Mouse (Mus musculus) brain, embryonic 18.5 days (tissue): ENCODE results near the gene Polr3gl.

Experiments used
- DNase-seq: peaks from one replicate; pipeline ENCODE4 v3.0.0-alpha.2; 2012; ENCODE audit warnings: low read depth, low spot score

Polr3gl gene

DNA sequence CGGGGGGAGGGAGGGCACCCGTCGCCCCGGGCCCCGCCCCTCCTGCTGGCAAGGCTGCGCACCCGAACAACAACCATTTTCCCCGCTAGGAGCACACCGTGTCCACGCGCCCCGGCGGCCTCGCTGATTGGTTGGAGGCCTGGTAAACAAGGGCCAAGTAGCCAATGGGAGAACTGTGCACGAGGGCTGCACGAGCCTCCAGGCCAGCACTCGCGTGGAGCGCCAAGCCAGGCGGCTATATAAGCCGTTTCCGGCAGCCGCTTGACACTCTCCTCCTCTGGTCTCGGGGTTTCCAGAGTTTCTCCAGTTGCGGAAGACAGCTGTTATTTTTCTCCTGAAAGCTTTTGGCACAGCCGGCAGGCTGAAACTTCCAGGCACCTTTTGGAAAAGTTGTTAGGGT lies 36.3 kb downstream of the Polr3gl start, which contains the start of gene Txnip:
Gene Txnip, plus strand, starts transcription at position 264 of the 400 bp plus-strand sequence.
- DNase-seq = peak; percentile 94

DNA sequence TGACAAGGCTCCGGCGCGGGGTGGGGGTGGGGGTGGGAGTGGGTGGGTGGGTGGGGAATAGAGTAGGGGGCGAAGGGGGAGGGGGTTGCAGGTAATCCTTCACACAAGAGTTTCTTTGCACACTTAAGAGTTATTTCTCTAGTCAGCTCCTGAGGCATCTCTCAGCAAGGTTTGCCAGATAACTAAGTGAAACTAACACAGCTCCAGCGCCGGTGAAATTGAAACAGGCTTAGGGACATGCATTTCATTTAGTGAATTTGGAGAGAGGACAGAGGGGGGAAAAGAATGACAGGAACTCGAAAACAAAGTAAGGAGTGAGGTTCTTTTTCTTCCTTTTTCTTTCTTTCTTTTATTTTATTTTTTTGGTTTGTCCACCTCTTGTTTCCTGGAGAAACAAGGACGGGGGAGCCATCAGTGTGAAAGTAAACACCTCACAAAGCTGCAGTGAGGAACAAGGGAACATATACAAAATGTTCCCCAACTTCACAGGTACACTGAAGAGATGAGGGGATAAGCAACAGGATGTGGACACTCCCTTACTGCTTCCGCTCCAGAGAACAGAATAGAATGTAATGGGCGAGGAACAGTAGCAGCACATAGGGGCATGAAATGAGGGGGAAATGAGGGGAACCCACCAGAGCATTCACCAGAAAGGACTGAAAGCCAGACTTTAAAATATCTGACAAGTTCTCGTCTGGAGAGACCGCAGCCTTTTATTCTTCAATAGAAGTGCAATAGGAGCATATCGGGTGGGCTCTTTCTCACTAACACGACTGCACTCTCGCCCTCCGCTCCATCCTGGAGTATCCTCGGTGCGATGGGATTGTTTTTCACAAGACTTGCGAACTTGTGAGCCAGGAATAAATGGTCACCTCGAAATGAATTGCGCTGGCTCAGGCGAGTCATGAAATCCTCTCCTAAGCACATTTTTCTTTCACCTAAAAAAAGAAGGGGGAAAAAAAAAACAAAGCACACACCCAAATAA lies 37.0 kb downstream of the Polr3gl start:
- no peak for DNase-seq

DNA sequence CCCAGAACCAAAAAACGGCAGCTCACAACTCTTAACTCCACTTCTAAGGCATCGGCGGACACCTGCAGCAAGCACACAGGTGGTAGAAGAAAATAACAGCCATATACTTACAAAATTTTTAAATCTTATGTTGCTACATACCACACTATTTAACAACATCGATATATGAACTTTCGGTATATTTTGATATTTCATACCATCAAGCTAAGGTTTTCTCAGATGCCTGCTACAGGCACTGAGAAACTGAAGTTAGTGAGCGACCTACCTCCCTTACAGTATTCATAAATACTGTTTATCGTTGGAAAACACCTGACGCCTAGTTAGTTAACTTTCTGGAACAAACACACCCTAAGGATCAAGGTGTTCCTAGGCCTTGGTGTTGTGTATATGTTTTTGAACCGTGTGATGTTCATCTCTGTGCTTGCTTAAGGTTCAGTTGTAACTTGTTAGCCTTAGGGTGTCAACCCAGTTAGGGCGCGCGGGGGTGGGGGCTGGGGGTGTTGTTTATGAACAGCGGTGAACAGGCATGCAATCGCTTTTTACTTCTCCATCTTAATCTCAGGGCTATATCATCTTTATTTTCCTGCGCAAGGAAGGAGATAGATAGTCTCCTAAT lies 37.9 kb downstream of the Polr3gl start:
- DNase-seq = no peak

DNA sequence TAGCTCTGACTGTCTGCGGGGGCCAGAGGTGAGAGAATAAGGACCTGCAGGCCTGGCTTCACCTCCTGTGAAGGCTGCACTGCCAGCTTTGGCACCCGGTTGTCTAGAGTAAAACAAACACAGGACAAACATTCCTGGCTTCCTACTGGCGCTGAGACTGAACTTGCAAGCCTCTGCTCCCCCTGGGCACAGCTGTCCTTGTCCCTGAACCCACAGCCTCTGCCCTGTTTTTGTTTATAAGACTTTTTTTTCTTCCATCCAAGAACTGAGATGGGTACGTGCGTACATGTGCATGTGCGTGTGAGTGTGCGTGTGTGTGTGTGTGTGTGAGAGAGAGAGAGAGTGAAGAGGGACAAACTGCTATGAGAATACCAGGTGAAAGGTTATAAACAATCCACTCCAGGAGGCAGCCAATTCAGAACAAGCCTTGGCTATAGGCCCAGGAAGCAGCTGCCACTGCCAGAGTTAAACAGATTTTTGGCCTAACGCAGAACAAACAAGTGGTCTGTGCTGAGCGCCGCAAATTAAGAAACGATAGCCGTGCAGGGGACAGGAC lies 38.9 kb downstream of the Polr3gl start:
- no peak for DNase-seq

DNA sequence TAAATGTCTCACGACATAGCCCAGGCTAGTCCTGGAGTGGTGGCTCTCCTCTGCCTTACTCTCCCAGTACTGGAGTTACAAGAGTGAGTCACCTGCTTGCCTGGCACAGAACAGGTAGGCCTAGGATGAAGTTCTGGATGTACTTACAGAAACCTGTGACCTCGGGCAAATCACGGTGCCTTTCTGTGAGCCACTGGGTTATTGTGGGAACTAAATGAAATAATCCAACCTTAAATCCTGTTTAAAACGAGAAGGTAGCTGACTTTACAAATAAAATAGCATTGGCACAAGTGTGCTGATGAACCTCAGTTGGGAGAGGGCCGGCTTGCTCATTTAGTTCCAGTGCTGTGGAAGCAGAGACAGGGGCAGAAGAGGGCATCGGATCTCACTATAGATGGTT lies 39.7 kb downstream of the Polr3gl start:
- no peak for DNase-seq

DNA sequence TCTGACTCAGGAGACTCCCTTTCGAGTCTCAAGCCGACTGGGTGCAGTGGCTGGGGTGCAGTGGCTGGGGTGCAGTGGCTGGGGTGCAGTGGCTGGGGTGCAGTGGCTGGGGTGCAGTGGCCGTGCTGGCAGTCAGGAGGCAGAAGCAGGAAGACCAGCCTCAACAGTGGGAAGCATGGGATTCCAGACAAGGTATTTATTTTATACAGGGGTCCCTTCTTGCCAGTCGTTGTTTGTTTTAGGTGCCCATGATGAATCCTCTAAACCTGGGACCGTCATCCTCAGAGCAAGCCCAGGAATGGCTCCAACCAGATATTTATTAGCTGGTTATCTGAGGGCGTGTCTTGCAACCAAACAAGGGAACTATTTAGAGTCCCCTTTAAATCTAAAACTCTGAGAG lies 40.4 kb downstream of the Polr3gl start:
- DNase-seq = no peak

DNA sequence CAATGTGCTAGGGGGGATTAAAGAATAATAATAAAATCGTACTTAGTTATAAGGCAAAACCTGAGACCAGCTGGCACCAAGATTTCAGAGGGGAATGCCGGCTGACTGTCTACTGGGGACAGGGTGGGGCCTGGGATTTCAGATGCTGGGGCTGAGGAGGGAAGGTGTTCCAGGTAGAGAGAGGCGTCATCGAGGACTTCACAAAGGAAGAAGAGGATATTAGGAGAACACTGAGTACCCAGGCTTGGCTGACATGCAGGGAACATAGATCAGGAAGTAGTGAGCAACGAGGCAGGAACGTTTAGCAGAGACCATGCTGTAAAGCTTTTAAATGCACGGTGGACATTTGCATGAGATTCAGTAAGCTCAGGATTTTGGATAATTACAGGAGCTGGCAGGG lies 42.1 kb downstream of the Polr3gl start:
- no peak for DNase-seq

DNA sequence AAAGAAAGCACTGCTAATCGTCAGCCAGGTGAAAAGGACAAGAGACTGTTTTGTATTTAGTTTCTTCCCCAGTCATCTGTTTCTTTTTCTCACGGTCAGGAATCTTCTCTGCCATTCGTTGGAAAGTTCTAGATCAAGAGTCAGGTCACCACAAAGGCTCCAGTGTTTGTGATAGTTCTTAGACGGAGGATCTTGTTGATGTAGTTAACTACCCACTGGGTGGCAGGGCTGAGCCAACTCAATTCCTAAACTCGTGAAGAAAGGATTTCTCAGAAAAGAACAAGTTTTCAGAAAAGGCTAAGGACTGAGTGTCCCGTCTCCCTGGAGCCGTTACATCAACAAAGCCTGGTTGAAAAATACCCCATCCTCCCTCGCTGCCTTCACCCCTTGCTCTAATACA lies 42.8 kb downstream of the Polr3gl start:
- DNase-seq = no peak

DNA sequence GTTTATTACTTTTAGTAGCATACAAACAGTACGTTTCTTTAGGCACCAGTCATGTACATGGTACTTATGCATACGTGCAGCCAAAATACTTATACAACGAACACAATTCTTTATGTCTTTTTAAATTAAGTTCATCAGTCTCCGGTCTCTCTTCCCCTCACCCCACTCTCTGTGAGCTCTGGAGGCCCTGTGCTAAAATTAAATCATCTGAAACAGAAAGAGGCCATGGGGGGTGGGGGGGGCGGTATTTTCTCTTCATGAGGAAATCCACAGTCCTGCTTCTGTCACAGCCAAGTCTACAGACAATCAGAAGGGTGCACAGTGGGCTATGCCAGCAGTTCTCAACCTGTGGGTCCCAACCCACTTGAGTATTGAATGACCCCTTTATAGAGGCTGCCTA lies 44.6 kb downstream of the Polr3gl start:
- no peak for DNase-seq

DNA sequence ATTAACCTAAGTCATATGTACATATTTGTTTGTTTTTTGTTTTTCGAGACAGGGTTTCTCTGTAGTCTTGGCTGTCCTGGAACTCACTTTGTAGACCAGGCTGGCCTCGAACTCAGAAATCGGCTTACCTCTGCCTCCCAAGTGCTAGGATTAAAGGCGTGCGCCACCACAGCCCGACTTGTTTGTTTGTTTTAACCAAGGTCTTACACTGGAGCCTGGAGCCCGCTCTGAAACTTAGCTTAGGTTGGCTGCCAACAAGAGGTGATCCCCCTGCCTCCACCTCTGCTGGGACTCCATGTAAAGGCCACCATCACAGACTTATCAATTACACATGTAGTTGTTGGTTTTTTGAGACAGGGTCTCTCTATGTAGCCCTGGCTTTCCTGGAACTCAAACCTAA lies 45.2 kb downstream of the Polr3gl start:
- DNase-seq = no peak

DNA sequence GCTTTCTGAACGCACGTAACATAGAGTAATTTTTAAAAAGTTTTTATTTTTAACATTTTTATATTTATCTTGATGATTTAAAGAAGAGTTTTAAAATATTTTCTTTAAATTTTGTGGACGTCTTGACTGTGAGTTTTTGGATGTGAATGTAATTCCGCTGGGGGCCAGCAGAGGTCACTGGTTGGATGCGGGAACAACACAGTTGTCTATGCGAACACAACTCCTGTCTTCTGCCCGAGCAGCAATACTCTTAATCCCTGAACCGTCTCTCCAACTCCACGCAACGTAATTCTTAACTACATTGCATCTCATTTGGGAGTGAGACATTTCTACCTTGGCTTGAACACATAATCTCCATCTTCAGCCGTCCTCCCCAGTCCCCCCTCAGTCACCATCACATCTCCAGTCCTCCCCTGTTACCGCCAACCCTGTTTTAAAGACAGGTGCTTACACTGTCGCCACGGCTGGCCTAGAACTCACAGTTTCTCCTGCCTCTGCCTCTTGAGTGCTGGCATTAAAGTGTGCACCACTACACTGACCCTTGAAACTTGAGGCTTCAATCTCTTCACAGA lies 46.5 kb downstream of the Polr3gl start:
- no peak for DNase-seq

DNA sequence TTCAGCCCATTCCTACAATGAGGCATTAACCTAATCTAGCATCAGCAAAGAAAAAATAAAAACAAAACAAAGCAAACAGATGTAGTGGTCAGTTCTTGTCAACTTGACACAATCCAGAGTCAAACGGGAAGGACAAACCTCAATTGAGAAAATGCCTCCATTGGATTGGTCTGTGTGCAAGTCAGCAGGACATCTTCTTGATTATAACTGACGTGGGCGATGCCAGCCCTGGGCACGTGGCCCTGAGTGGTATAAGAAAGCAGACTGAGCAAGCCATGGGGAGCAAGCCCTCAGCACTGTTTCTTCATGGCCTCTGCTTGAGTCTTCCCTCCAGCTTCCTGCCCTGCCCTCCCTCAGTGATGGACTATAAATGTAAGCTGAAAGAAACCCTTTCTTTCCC lies 47.1 kb downstream of the Polr3gl start:
- no peak for DNase-seq

DNA sequence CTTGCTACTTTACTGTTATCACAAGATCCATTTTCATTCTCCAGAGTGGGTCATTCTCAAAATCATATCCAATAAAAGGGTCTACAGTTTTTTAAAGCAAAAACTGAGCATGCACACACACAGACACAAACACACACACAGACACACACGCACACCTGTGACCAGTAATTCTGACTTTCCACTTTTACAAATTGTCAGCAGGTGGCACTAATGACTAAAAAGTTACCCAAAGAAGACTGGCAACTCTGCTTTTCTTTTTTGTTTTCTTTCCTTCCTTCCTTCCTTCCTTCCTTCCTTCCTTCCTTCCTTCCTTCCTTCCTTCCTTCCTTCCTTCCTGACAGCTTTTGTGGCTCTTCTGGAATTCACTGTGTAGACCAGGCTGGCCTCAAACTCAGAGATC lies 48.4 kb downstream of the Polr3gl start:
- no peak for DNase-seq

DNA sequence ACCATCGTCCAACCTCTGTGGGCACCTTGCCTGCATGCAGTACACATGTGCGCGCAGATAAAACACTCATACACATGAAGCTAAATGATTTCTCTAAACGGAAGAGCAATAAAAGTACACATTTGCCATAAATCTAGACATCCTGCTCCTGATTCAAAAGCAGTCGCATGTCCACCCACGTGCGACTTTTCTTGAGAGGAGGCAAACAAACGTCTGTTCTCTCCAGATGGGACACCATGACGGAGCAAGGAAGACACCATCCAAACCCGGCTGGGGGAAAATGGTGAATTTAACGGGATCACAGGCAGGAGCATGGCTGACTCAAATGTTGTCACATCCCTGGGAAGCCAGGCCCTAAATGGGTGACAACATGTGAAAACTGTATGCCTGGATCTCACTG lies 50.6 kb downstream of the Polr3gl start:
- no peak for DNase-seq

DNA sequence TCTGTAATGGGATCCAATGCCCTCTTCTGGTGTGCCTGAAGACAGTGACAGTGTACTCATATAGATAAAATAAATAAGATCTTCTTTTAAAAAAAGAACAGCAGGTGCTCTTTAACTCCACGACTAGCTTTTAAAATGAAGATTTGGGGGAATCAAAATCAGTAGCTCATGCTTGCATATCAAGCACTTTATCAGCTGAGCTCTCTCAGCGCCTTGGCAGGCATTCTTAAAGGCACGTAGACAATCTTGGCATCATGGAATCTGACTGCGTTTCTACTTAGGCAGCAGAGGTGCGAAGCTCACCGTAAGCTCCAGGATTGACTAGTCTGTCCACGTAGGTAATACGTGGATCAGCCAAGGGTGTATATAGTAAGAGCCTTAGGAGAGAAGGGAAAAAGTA lies 51.4 kb downstream of the Polr3gl start:
- no peak for DNase-seq

DNA sequence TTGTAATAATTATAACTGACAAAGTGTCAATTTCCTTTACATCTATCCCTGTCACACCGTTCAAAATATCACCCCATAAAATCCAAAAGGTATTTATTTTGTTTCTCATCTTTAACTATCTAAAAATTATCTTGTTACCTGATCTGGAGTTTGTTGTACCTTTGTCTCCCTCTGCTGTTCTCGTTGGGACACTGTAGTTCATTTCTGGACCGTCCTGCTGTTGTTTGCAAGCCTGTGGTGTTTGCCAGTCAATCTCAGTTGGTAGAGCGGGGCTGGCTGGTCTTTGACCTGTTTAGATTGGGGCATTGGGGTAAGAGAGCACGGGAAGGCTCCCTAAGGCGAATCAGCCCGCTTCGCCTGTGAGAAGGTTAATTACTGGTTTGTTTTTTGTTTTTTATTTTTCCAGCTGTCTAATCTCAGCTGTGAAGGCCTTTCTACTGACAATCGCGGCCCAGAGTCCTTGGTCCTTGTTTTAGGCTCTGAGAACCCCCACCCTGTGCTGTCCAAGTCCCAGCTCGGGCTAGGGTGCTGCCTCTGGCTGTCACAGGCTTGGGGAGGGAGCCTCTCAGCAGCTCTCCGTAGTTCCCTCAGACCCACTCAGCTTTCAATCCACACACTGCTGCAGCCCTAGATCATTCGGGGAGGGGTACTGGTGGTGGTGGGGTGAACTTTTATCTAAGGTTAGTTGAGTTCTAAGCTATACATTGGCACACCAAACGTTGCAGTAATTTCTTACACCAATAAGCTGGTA lies 52.5 kb downstream of the Polr3gl start:
- DNase-seq = no peak

DNA sequence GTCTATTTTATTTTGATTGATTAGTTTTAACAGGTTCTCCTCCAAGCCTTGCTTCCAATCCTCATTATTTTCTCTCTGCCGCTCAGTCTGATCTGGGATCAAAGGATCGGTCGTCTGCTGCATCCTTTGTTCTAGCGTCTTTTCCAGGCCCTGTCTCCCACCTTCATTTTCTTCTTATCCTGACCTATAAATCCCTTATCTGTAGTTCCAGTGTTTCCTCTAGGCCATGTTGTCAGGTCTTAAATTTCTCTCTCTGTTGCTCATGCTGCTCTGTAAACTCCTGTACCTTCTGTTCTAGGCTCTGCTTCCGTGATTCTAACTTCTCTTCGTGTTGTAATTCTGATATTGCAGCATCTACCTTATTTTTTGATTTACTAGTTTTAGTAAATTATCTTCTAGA lies 53.2 kb downstream of the Polr3gl start:
- DNase-seq = no peak

DNA sequence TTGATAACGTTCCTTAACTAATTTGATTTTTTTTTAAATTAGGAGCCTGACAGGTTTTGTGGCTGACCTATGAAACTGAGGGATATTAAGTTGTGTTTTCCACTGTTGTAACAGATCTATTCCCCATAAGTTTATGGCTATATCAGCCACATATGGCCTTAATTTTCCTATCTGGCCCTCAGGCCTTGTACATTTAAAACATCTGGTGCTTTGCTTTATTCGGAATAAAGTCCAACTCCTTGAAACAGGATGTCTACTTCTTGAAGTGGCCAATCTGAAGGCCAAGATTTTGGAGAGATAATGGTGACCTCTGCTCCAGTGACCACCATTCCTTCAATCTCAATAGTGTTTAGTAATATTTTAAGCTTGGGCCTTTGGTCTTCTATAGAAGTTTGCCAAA lies 54.7 kb downstream of the Polr3gl start:
- DNase-seq = no peak

DNA sequence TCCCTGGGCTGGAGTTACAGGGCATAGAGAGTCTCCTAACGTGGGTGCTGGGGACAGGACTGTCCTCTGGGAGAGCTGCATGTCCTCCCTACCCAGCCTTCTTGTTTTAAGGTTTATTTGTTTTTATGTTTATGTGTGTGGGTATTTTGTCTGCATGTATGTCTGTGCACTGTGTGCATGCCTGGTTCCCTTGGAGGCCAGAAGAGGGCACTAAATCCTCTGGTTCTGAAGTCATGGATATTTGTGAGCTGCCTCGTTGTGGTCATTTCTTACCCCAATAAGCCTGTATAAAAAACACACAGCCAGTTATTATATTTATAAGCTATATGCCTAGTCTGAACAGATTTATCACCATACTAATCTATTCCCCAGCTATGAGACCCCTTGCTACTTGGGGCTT lies 59.7 kb downstream of the Polr3gl start:
- no peak for DNase-seq

DNA sequence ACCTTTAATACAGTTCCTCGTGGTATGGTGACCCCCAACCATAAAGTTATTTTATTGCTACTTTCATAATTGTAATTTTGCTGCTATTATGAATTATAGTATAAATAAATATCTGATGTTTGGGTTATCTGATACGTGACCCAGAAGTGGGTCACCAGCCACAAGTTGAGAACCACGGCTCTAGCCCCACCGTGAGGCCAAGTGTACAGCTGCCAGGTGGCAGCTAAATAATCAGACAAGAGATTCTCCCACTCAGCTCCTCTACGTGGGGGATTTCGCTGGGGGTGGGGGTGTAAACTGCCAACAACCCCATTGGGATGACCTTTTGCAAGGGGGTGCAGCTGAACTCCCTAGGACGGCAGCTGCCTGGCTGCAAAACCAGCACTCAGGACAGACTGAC lies 61.9 kb downstream of the Polr3gl start:
- no peak for DNase-seq

DNA sequence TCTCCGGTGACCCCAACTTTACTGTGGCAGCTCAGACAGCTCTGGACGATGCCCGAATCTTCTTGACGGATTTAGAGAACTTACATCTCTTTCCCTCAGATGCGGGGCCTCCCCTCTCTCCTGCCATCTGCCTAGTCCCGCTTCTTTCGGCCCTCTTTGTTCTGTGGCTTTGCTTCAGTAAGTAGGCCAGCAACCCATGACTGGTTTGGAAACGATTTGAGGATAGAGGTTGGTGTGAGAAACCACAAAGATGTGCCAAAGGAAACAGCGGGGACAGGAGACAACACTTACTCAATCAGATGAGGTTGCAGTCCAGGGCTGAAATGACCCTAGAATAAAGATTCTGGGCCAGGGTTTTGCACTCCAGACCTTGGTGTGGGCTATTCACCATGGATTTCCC lies 65.5 kb downstream of the Polr3gl start:
- DNase-seq = no peak
